Mouse (Mus musculus) myocyte (in vitro differentiated cells): ENCODE results near the gene Rbfox1. TPM values are rescaled to one million over a fixed set of nuclear protein-coding genes. Genes with fewer than 3 reads are reported as not detected.

Source experiments
- H3K27me3 ChIP-seq: one replicate; pipeline ENCODE4 v1.6.1; 2011; ENCODE audit not compliant: control insufficient read depth, insufficient read depth, insufficient read length
- H3K36me3 ChIP-seq: one replicate; pipeline ENCODE4 v1.6.1; 2011; ENCODE audit not compliant: control insufficient read depth, insufficient read depth
- H3K4me2 ChIP-seq: one replicate; pipeline ENCODE4 v1.6.1; 2011; ENCODE audit warnings: low read depth, control low read depth
- H3K4me3 ChIP-seq: one replicate; pipeline ENCODE4 v1.5.1; 2011; ENCODE audit warnings: mild to moderate bottlenecking, control low read depth, moderate library complexity
- H3K79me2 ChIP-seq: one replicate; pipeline ENCODE4 v1.6.1; 2011; ENCODE audit not compliant: control insufficient read depth, insufficient read depth
- H3ac ChIP-seq: one replicate; pipeline ENCODE4 v1.6.1; 2011; ENCODE audit not compliant: control insufficient read depth, insufficient read length
- CEBPB ChIP-seq: IDR thresholded peaks from 2 replicates; pipeline ENCODE4 v1.6.1; 2011; ENCODE audit warnings: mild to moderate bottlenecking, moderate library complexity; ENCODE audit not compliant: poor library complexity, insufficient read depth, severe bottlenecking
- E2F4 ChIP-seq: IDR thresholded peaks from one replicate; pipeline ENCODE4 v1.6.1; 2011; ENCODE audit warnings: mild to moderate bottlenecking, control low read depth, moderate library complexity; ENCODE audit not compliant: insufficient read depth
- MAX ChIP-seq: IDR thresholded peaks from one replicate; pipeline ENCODE4 v1.6.1; 2011; ENCODE audit warnings: low read depth, mild to moderate bottlenecking, control low read depth
- MYOD1 ChIP-seq, 3 experiments: IDR thresholded peaks; one replicate each; pipeline ENCODE4 v1.6.1; 2011; ENCODE audit warnings: control low read depth in 2 of 3, low read depth in 2 of 3, mild to moderate bottlenecking in 2 of 3, moderate library complexity in 1 of 3; ENCODE audit not compliant: insufficient read length in 2 of 3, control insufficient read depth in 1 of 3
- MYOG ChIP-seq, 3 experiments: IDR thresholded peaks; one replicate each; pipeline ENCODE4 v1.6.1; 2011; ENCODE audit warnings: control low read depth in 2 of 3, low read depth in 2 of 3, mild to moderate bottlenecking in 2 of 3; ENCODE audit not compliant: insufficient read length in 2 of 3, control insufficient read depth in 1 of 3, insufficient read depth in 1 of 3
- POLR2A ChIP-seq: IDR thresholded peaks from one replicate; pipeline ENCODE4 v1.6.1; 2011; ENCODE audit warnings: low read depth, mild to moderate bottlenecking, control low read depth, moderate library complexity; ENCODE audit not compliant: insufficient read length
- POLR2AphosphoS2 ChIP-seq: IDR thresholded peaks from one replicate; pipeline ENCODE4 v1.6.1; 2011; ENCODE audit warnings: low read depth, control low read depth; ENCODE audit not compliant: insufficient read length
- REST ChIP-seq: IDR thresholded peaks from one replicate; pipeline ENCODE4 v1.6.1; 2011; ENCODE audit warnings: mild to moderate bottlenecking, control low read depth, moderate library complexity; ENCODE audit not compliant: insufficient read depth, insufficient read length
- SRF ChIP-seq: IDR thresholded peaks from one replicate; pipeline ENCODE4 v1.6.1; 2011; ENCODE audit warnings: low read depth; ENCODE audit not compliant: control insufficient read depth, insufficient read length
- TCF12 ChIP-seq: IDR thresholded peaks from one replicate; pipeline ENCODE4 v1.6.1; 2011; ENCODE audit warnings: mild to moderate bottlenecking, control low read depth; ENCODE audit not compliant: poor library complexity, insufficient read depth, severe bottlenecking
- TCF3 ChIP-seq: IDR thresholded peaks from one replicate; pipeline ENCODE4 v1.6.1; 2011; ENCODE audit warnings: low read depth, control low read depth; ENCODE audit not compliant: insufficient read length
- USF1 ChIP-seq: IDR thresholded peaks from one replicate; pipeline ENCODE4 v1.6.1; 2011; ENCODE audit warnings: low read depth, mild to moderate bottlenecking, control low read depth, moderate library complexity
- polyA plus RNA-seq: library from polyadenylated mRNA; unstranded; fragments of >200 nt; fragmentation: generic; extraction: Trizol; gene quantifications from one replicate; pipeline ENCODE4 v1.2.1, GENCODE M21; 2012; ENCODE audit warnings: missing spikeins

The Rbfox1 gene
- polyA plus RNA-seq, 1 experiment: 8.3 TPM

DNA sequence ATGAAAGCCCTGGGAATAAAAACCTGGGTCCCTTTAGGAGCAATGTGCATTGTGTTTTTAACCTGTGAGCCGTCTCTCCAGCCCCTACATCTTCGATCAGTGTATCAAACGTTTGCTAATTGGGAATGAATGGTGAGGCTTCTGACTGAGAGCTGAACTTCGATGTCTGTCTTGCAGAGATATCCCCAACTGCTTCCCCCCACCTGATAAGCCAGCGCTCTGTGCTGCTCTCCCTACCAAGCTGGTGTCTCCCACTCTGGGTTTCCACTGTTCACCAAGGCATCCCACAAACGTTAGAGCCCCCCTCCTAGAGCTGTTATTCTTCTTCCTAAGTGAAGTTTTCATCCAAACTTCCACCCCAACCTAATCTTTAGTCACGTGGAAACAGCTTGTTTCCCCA is 1112.7 kb downstream of the Rbfox1 start:
- Histone ChIP-seq H3K27me3 (no peaks in the 10 kb centered on the region), H3K79me2 (no peaks in the 10 kb centered on the region), H3K4me3 (no peak overlapping the region), H3ac (no peak overlapping the region), H3K36me3 (no peaks in the 10 kb centered on the region), H3K4me2 (no peak overlapping the region)
- no peak for TF ChIP-seq MAX
- no peak for TF ChIP-seq TCF12
- TF ChIP-seq MYOG (IDR thresholded peaks at IDR 0.05; ENCODE audit: control insufficient read depth in 1 of 3, insufficient read depth in 1 of 3, insufficient read length in 2 of 3, low read depth in 2 of 3): no peak
- TF ChIP-seq POLR2A: no peak
- no peak for TF ChIP-seq POLR2AphosphoS2

DNA sequence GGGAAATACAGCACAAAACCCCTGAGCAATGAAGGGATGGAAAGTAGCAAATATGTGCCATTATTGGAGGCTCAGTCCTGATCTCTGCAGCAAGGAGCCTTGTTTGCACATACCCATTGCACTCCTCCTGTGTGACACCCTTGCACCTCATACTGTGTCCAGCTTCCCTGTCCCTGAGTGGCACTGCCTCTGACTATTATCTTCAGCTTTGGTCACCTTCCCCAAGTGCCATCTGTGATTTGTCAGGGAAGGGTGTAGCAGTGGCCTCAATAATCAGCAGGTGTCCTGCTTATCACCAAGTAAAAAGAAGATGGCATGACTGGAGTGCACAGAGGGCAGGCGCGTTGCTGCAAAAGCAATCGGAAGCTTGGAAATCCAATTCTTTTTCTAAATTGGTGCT is 1119.4 kb downstream of the Rbfox1 start:
- TF ChIP-seq CEBPB (no peak), TCF3 (no peak), E2F4 (no peak), USF1 (no peak), POLR2A (no peak), MYOD1 (IDR thresholded peaks at IDR 0.05; ENCODE audit: control insufficient read depth in 1 of 3, insufficient read length in 2 of 3, low read depth in 2 of 3) (no peak), REST (no peak), SRF (no peak), MAX (no peak), MYOG (IDR thresholded peaks at IDR 0.05; ENCODE audit: control insufficient read depth in 1 of 3, insufficient read depth in 1 of 3, insufficient read length in 2 of 3, low read depth in 2 of 3) (no peak), TCF12 (no peak)
- no peaks in the 10 kb centered on the region for H3K36me3 ChIP-seq
- no peak overlapping the region for H3K4me3 ChIP-seq
- H3ac ChIP-seq: no peak overlapping the region
- H3K79me2 ChIP-seq: no peaks in the 10 kb centered on the region
- no peaks in the 10 kb centered on the region for H3K27me3 ChIP-seq
- no peak overlapping the region for H3K4me2 ChIP-seq

DNA sequence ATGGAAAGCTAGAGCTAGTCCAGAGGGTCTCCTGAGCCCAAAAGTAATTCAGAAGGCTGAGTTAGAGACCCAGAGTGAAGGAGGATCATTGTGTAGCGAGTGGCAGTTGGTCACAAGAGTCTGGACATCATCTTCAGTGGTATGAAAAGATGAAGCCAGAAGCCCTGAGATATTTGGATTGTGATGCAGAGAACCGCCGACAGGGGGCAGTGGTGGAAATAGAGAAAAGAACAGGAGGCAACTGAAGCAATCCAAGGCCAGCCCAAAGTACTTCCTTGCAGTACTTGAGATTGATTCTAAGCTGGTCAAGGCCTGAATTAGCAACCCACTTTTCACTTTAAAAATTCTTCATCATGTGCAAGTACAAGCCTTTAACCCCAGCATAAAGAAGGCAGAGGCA is 1120.3 kb downstream of the Rbfox1 start:
- H3K4me3 ChIP-seq: no peak overlapping the region
- TF ChIP-seq USF1 (no peak), REST (no peak), POLR2A (no peak), TCF3 (no peak), TCF12 (no peak), MAX (no peak)
- H3K79me2 ChIP-seq: no peaks in the 10 kb centered on the region
- H3K27me3 ChIP-seq: no peaks in the 10 kb centered on the region
- H3K36me3 ChIP-seq: no peaks in the 10 kb centered on the region
- no peak overlapping the region for H3ac ChIP-seq
- H3K4me2 ChIP-seq: no peak overlapping the region

DNA sequence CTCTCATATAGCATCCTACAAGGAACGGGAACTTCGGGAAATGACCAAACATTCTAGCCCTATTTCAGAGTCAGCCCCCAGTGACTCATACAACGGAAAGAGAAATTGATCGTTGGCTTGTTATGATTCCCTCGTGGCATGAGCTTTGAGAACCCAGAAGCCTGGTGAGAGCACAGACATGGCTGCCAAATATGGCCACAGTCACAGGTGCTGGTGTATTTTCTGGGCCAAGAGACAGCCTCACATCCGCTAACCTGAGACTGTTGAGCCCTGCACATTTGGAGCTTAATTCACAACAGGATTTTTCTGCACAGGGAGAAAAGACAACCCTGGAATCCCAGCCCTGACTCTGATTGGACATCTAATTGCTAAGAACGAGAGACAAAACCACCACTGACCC is 1132.2 kb downstream of the Rbfox1 start:
- TF ChIP-seq MAX (no peak), POLR2AphosphoS2 (no peak), MYOD1 (IDR thresholded peaks at IDR 0.05; ENCODE audit: control insufficient read depth in 1 of 3, insufficient read length in 2 of 3, low read depth in 2 of 3) (peak in 1 of 3 experiments; percentile 22), CEBPB (no peak), SRF (peak; percentile 89), TCF12 (no peak), E2F4 (no peak), MYOG (IDR thresholded peaks at IDR 0.05; ENCODE audit: control insufficient read depth in 1 of 3, insufficient read depth in 1 of 3, insufficient read length in 2 of 3, low read depth in 2 of 3) (no peak), USF1 (no peak)
- H3K4me3 ChIP-seq: no peak overlapping the region
- H3K36me3 ChIP-seq: no peaks in the 10 kb centered on the region
- H3K4me2 ChIP-seq: no peak overlapping the region
- H3K27me3 ChIP-seq: no peaks in the 10 kb centered on the region
- no peak overlapping the region for H3ac ChIP-seq
- no peaks in the 10 kb centered on the region for H3K79me2 ChIP-seq

DNA sequence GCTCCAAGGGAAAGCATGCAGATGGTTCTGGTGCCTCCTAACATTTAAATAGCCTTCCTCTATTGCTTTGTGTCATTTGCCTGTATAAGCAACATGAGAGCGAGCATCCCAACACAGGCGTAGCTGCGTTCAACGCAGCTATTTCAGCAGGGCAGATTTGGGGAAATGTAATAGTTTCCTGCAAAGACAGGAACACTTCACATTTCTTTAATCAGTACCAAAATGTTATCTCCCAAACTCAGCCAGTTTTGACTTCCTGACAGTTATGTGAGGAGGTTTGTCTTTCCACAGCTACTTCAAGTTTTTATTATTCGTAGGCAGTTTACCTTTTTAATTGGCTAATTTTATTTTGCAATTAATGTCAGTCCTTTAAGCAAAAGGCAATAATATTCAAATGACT is 1149.1 kb downstream of the Rbfox1 start:
- Histone ChIP-seq H3K4me3 (no peak overlapping the region), H3ac (no peak overlapping the region), H3K36me3 (no peaks in the 10 kb centered on the region), H3K79me2 (no peaks in the 10 kb centered on the region), H3K27me3 (no peaks in the 10 kb centered on the region), H3K4me2 (no peak overlapping the region)
- TF ChIP-seq SRF (no peak), E2F4 (no peak)

DNA sequence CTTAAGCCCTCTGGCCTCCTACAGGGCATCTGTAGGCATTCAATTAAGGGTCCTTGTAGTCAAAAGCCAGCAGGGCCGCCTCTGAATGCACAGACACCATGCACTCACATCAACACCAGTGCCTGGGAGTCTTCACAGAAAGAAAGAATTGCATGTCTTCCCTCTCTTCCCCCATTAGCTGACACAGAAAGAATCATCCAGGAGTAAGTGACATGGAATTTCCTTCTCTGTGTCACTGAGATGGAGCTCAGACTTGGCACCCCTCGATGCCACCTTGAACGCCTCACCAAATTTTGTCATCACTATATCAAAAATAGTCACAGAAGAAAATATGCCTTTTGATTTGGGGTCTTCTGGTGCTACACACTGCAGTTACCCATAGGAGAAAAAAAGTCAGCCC is 1151.4 kb downstream of the Rbfox1 start:
- no peak overlapping the region for H3K4me2 ChIP-seq
- H3K4me3 ChIP-seq: no peak overlapping the region
- H3K36me3 ChIP-seq: no peaks in the 10 kb centered on the region
- no peaks in the 10 kb centered on the region for H3K79me2 ChIP-seq
- H3K27me3 ChIP-seq: no peaks in the 10 kb centered on the region
- H3ac ChIP-seq: no peak overlapping the region
- TF ChIP-seq TCF3: no peak
- no peak for TF ChIP-seq E2F4
- TF ChIP-seq POLR2A: no peak
- no peak for TF ChIP-seq MYOD1 (IDR thresholded peaks at IDR 0.05; ENCODE audit: control insufficient read depth in 1 of 3, insufficient read length in 2 of 3, low read depth in 2 of 3)
- TF ChIP-seq POLR2AphosphoS2: no peak
- TF ChIP-seq REST: no peak
- no peak for TF ChIP-seq TCF12
- TF ChIP-seq MAX: no peak
- no peak for TF ChIP-seq USF1
- no peak for TF ChIP-seq MYOG (IDR thresholded peaks at IDR 0.05; ENCODE audit: control insufficient read depth in 1 of 3, insufficient read depth in 1 of 3, insufficient read length in 2 of 3, low read depth in 2 of 3)
